Mouse (Mus musculus): ENCODE measurements around the gene Prr11.

DNA sequence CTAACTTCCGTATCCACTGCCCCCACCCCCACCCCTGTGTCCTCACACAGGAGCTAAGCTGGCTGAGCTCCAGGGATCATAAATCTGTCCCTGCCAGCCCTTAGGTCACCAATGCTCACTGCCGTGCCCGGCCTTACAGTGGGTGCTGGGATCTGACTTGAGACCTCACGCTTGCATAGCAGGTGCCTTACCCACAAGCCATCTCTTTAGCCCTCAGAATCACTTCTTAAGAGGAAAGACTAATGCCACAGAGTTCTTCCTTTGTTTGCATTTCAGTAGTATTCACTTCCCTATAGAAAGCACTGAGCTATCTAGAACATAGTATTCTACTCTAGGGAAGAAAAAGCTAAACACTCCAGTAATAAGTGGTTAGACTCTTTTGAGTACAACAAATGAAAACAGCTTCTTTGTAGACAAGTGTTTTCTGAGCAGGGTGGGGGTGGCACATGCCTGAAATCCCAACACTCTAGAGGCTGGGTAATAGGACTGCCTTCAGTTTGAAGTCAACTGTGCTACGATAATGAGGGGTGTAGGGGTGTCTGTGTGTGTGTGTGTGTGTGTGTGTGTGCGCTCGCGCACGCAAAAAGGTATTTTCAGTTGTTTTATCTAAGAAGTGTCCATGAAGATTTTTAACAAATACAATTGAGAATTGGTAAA, 69.1 kb downstream of the Prr11 start:
- TF ChIP-seq POLR2A (IDR thresholded peaks at IDR 0.05; ENCODE audit: insufficient read length, low read depth) (no peak), TCF12 (IDR thresholded peaks at IDR 0.05; ENCODE audit: insufficient read depth, poor library complexity, severe bottlenecking) (no peak), MYOD1 (IDR thresholded peaks at IDR 0.05; ENCODE audit: control insufficient read depth in 1 of 3, insufficient read length in 2 of 3, low read depth in 2 of 3) (no peak), TCF3 (IDR thresholded peaks at IDR 0.05; ENCODE audit: insufficient read length, low read depth) (no peak), MAX (IDR thresholded peaks at IDR 0.05; ENCODE audit: low read depth) (no peak), POLR2AphosphoS2 (IDR thresholded peaks at IDR 0.05; ENCODE audit: insufficient read length, low read depth) (no peak), E2F4 (IDR thresholded peaks at IDR 0.05; ENCODE audit: insufficient read depth) (no peak), MYOG (IDR thresholded peaks at IDR 0.05; ENCODE audit: control insufficient read depth in 1 of 3, insufficient read depth in 1 of 3, insufficient read length in 2 of 3, low read depth in 2 of 3) (no peak)

Data from myocyte (in vitro differentiated cells).